Mouse (Mus musculus) forebrain, postnatal 0 days (tissue): ENCODE results near the gene Nr1h4. TPM values are rescaled to one million over a fixed set of nuclear protein-coding genes. Genes with fewer than 3 reads are reported as not detected.

Experiments
- ATAC-seq: fragments of 200-750 bp; cut with Nextera tagmentation; 2 replicates; pipeline ENCODE4 v1.8.0; 2017; ENCODE audit warnings: mild to moderate bottlenecking, moderate library complexity
- DNase-seq: peaks from one replicate; pipeline ENCODE4 v3.0.0-alpha.2; 2015
- H3K27ac ChIP-seq: fragments of 300-500 bp; sonication (generic); 2 replicates; pipeline ENCODE4 v1.5.1; 2014; ENCODE audit warnings: low read depth, mild to moderate bottlenecking, antibody characterized with exemption, low read length, moderate library complexity, mixed read lengths
- H3K27me3 ChIP-seq: fragments of 300-500 bp; sonication (generic); 2 replicates; pipeline ENCODE4 v1.6.1; 2014; ENCODE audit warnings: mild to moderate bottlenecking, low read length, mixed read lengths; ENCODE audit not compliant: insufficient read depth
- H3K36me3 ChIP-seq: fragments of 300-500 bp; sonication (generic); 2 replicates; pipeline ENCODE4 v1.6.1; 2014; ENCODE audit warnings: mild to moderate bottlenecking, moderate library complexity; ENCODE audit not compliant: insufficient read depth
- H3K4me1 ChIP-seq: fragments of 300-500 bp; sonication (generic); 2 replicates; pipeline ENCODE4 v1.6.1; 2014; ENCODE audit warnings: antibody characterized with exemption; ENCODE audit not compliant: insufficient read depth
- H3K4me2 ChIP-seq: fragments of 300-500 bp; sonication (generic); 2 replicates; pipeline ENCODE4 v1.6.1; 2014; ENCODE audit warnings: low read depth, mild to moderate bottlenecking, moderate library complexity
- H3K4me3 ChIP-seq: fragments of 300-500 bp; sonication (generic); 2 replicates; pipeline ENCODE4 v1.5.1; 2014; ENCODE audit warnings: low read depth, low read length, mixed read lengths
- H3K9ac ChIP-seq: fragments of 300-500 bp; sonication (generic); 2 replicates; pipeline ENCODE4 v1.6.1; 2014; ENCODE audit warnings: mild to moderate bottlenecking
- H3K9me3 ChIP-seq: fragments of 300-500 bp; sonication (generic); 2 replicates; pipeline ENCODE4 v1.6.1; 2016; ENCODE audit warnings: low read length
- CTCF ChIP-seq: sonication (generic); IDR thresholded peaks from 2 replicates; pipeline ENCODE4 v1.5.1; 2016; ENCODE audit warnings: antibody characterized with exemption, control low read depth, low read depth
- WGBS: fragments of 180-500 bp; shearing (Covaris S2); extraction: QIAGEN DNeasy Blood & Tissue Kit; methylation state at CpG from one replicate; pipeline ENCODE4 v1.1.7; 2014; 5-methylcytosine and 5-hydroxymethylcytosine counted together
- polyA plus RNA-seq: library from polyadenylated mRNA; unstranded; fragments of >200 nt; fragmentation: Nextera tagmentation; extraction: Ambion mirVana; gene quantifications from 2 replicates; pipeline ENCODE4 v1.2.1, GENCODE M21; 2015
- total RNA-seq: library from RNA; depleted of rRNA; stranded (reverse); fragments of >200 nt; gene quantifications from 2 replicates; pipeline ENCODE4 v1.2.3, GENCODE M21; 2014

Nr1h4 gene
- total and polyA plus RNA-seq, 2 experiments from 2014 or later: not detected

- WGBS: 65% methylated on average over 11 of the region's 11 CpGs
- H3K36me3 ChIP-seq: no peaks in the 10 kb centered on the region
- no peak overlapping the region for H3K9ac ChIP-seq
- H3K27me3 ChIP-seq: no peaks in the 10 kb centered on the region
- TF ChIP-seq CTCF: no peak
- H3K27ac ChIP-seq: no peak overlapping the region
- H3K4me1 ChIP-seq: no peaks in the 10 kb centered on the region
- H3K9me3 ChIP-seq: no peaks in the 10 kb centered on the region
- ATAC-seq (no peak), DNase-seq (no peak)
- no peak overlapping the region for H3K4me3 ChIP-seq
- no peak overlapping the region for H3K4me2 ChIP-seq
These were observed 72.4 kb downstream of the Nr1h4 start for GRCm38 (mm10) chr10:89460972-89461371.

GRCm38 (mm10) chr10:89458770-89459169, 74.6 kb downstream of the Nr1h4 start:
- ATAC-seq (no peak), DNase-seq (no peak)
- H3K4me1 ChIP-seq: no peaks in the 10 kb centered on the region
- 75% methylated on average over 3 of the region's 3 CpGs for WGBS
- no peak overlapping the region for H3K27ac ChIP-seq
- no peaks in the 10 kb centered on the region for H3K36me3 ChIP-seq
- H3K4me2 ChIP-seq: no peak overlapping the region
- no peak for TF ChIP-seq CTCF
- no peaks in the 10 kb centered on the region for H3K27me3 ChIP-seq
- H3K9ac ChIP-seq: no peak overlapping the region
- H3K4me3 ChIP-seq: no peak overlapping the region
- H3K9me3 ChIP-seq: no peaks in the 10 kb centered on the region

DNA sequence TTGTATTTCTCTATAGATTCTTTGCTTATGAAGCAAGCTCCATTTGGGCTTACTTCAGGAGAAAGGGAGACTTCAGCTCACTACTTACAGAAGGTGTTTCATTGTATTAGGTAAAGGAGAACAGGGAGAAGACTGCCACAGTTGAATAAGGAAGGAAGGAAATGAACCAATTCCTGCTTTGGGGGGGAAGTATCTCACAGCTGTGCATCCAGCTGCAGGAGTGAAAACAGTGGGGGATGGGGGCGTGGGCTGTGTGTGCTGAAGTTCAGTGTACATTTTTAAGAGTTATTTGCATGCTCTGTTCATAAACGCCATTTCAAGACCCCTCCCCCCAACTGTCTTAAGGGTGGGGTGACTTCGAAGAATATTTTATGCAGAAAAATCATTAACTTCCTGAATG, 79.6 kb downstream of the Nr1h4 start:
- ATAC-seq (no peak), DNase-seq (no peak)
- TF ChIP-seq CTCF: no peak
- H3K27me3 ChIP-seq: no peaks in the 10 kb centered on the region
- WGBS: 82% methylated on average over 3 of the region's 3 CpGs
- H3K9ac ChIP-seq: no peak overlapping the region
- H3K4me2 ChIP-seq: no peak overlapping the region
- no peaks in the 10 kb centered on the region for H3K9me3 ChIP-seq
- H3K4me3 ChIP-seq: no peak overlapping the region
- H3K4me1 ChIP-seq: 0 out of 2 replicates have a peak, but pooled peaks cover 3% of the 10 kb centered on the region
- no peaks in the 10 kb centered on the region for H3K36me3 ChIP-seq
- no peak overlapping the region for H3K27ac ChIP-seq

- no peak overlapping the region for H3K4me2 ChIP-seq
- DNase-seq (no peak), ATAC-seq (no peak)
- no peaks in the 10 kb centered on the region for H3K9me3 ChIP-seq
- no peaks in the 10 kb centered on the region for H3K36me3 ChIP-seq
- H3K27ac ChIP-seq: no peak overlapping the region
- 0 out of 2 replicates have a peak, but pooled peaks cover 3% of the 10 kb centered on the region for H3K4me1 ChIP-seq
- TF ChIP-seq CTCF: no peak
- 84% methylated on average over 15 of the region's 15 CpGs for WGBS
- no peak overlapping the region for H3K4me3 ChIP-seq
- no peak overlapping the region for H3K9ac ChIP-seq
- H3K27me3 ChIP-seq: no peaks in the 10 kb centered on the region
These were observed 80.2 kb downstream of the Nr1h4 start for GRCm38 (mm10) chr10:89453068-89453641.

GRCm38 (mm10) chr10:89450411-89450810, 83.0 kb downstream of the Nr1h4 start:
- WGBS: 28% methylated on average over 10 of the region's 10 CpGs

DNA sequence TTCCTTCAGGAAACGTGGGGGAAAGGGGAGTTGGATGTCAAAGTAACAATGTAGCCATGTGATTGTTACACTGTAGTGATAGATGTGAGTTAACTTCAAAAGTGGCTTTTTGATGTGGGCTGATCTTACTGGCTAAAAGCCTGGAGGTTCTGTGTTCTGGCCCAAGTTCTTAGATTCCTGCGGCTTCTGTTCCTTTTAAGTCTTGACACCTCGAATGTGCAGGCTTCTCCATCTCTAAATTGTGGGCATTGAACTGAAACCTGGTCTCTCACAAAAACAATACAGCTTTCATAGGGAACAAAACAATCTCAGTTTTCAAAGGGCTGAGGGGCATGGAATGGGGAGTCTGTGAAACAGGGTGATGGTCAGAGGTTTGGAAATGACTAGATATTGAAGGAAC, 89.0 kb downstream of the Nr1h4 start:
- no peak for TF ChIP-seq CTCF
- DNase-seq (no peak), ATAC-seq (no peak)
- H3K36me3 ChIP-seq: no peaks in the 10 kb centered on the region
- H3K4me1 ChIP-seq: 0 out of 2 replicates have a peak, but pooled peaks cover 3% of the 10 kb centered on the region
- H3K9ac ChIP-seq: no peak overlapping the region
- H3K9me3 ChIP-seq: no peaks in the 10 kb centered on the region
- H3K4me3 ChIP-seq: peak overlapping the region; percentile 63
- no peaks in the 10 kb centered on the region for H3K27me3 ChIP-seq
- WGBS: 34% methylated on average over 3 of the region's 3 CpGs
- H3K4me2 ChIP-seq: peak overlapping the region; percentile 98
- no peak overlapping the region for H3K27ac ChIP-seq

More at GRCm38 (mm10) chr10:89450411-89450810, 83.0 kb downstream of the Nr1h4 start:
- ATAC-seq: peak; percentile 50
- Histone ChIP-seq H3K27ac (no peak overlapping the region), H3K4me3 (no peak overlapping the region), H3K9me3 (no peaks in the 10 kb centered on the region), H3K9ac (no peak overlapping the region), H3K36me3 (no peaks in the 10 kb centered on the region), H3K4me2 (no peak overlapping the region), H3K27me3 (no peaks in the 10 kb centered on the region), H3K4me1 (0 out of 2 replicates have a peak, but pooled peaks cover 3% of the 10 kb centered on the region)
- peak; percentile 54 for DNase-seq
- no peak for TF ChIP-seq CTCF

DNA sequence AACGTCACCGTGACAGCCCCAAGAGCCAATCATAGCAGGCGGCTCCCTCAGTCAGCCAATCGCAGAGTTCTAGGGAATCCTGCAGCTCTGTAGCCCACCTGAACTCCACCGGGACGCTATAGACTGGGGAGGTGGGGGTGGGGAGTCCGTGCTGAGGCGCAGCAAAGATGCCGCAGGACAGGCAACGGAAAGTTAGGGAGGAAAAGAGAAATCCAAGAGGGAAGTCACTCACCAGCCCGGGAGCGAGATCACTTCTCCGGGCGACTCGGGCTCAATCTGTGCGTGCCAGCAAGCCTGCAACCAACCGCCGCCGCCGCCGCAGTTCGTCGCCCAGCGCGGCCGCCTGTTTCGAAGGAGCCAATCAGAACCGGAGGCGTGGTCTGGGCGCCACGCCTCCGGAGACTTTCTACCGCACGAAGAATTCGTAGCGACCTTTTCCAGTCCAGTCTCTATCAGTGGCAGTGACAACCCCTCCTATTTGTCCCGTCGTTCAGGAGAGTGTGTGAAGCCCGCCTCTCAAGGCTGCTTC, 89.7 kb downstream of the Nr1h4 start, which contains the start of gene Gas2l3:
Gene Gas2l3 (minus strand): TSS at position 345 of the 529 bp plus-strand sequence.
- no peaks in the 10 kb centered on the region for H3K9me3 ChIP-seq
- WGBS: under 1% methylated on average over 39 of the region's 39 CpGs
- H3K27me3 ChIP-seq: no peaks in the 10 kb centered on the region
- DNase-seq (peak; percentile 90), ATAC-seq (peak; percentile 98)
- peak within 1 kb of the TSS; percentile 98 for H3K4me2 ChIP-seq
- H3K4me3 ChIP-seq: peak within 1 kb of the TSS; percentile 63
- no peaks in the 10 kb centered on the region for H3K36me3 ChIP-seq
- H3K4me1 ChIP-seq: 0 out of 2 replicates have a peak, but pooled peaks cover 3% of the 10 kb centered on the region
- peak; percentile 26; the same call in 1 of the 2 replicates for TF ChIP-seq CTCF
- peak within 1 kb of the TSS; percentile 35 for H3K27ac ChIP-seq
- peak within 1 kb of the TSS; percentile 52 for H3K9ac ChIP-seq
